Mouse (Mus musculus) CH12.LX (cell line): ENCODE measurements around the gene Xpo4. TPM values are rescaled to one million over a fixed set of nuclear protein-coding genes. Genes with fewer than 3 reads are reported as not detected.

Source experiments
- DNase-seq: peaks from one replicate; pipeline ENCODE4 v3.0.0-alpha.2; 2013; ENCODE audit errors: extremely low read depth
- H3K27ac ChIP-seq: 2 replicates; pipeline ENCODE4 v1.5.1; 2012; ENCODE audit warnings: low read depth, mild to moderate bottlenecking, control low read depth, moderate library complexity; ENCODE audit not compliant: insufficient read depth
- H3K27me3 ChIP-seq: replicated peaks from 2 replicates; pipeline ENCODE3; 2012; ENCODE audit warnings: inconsistent platforms
- H3K36me3 ChIP-seq, 2 experiments: replicated peaks in 1 of 2; 2 replicates each; pipeline versions ENCODE3 to v1.6.1; 2012; ENCODE audit warnings: inconsistent platforms in 1 of 2, low read length in 1 of 2, mild to moderate bottlenecking in 1 of 2, mixed read lengths in 1 of 2, moderate library complexity in 1 of 2; ENCODE audit not compliant: control insufficient read depth in 1 of 2, insufficient read depth in 1 of 2
- H3K4me1 ChIP-seq, 2 experiments: 2 replicates each; pipeline ENCODE4 v1.6.1; 2012; ENCODE audit warnings: inconsistent platforms in 1 of 2, moderate library complexity in 1 of 2; ENCODE audit not compliant: insufficient read depth in 2 of 2, control insufficient read depth in 1 of 2
- H3K4me2 ChIP-seq: 2 replicates; pipeline ENCODE4 v1.6.1; 2012; ENCODE audit warnings: low read depth, mild to moderate bottlenecking, control low read depth; ENCODE audit not compliant: poor library complexity, insufficient read depth, severe bottlenecking
- H3K4me3 ChIP-seq, 3 experiments: fragments of 150-350 bp in 1 of 3; sonication (generic) in 1 of 3; replicated peaks in 1 of 3; 2 replicates each; pipeline versions ENCODE3 to v1.5.1; 2011 to 2012; ENCODE audit warnings: low read depth in 2 of 3, low read length in 2 of 3, mild to moderate bottlenecking in 2 of 3, moderate library complexity in 2 of 3, control low read depth in 1 of 3, improper control_type of control experiment in 1 of 3, inconsistent platforms in 1 of 3, mixed read lengths in 1 of 3; ENCODE audit not compliant: poor library complexity in 1 of 3
- H3K79me2 ChIP-seq: replicated peaks from 2 replicates; pipeline ENCODE4 v1.6.1; 2012; ENCODE audit warnings: mild to moderate bottlenecking, moderate library complexity; ENCODE audit not compliant: control insufficient read depth, poor library complexity, insufficient read depth, severe bottlenecking; ENCODE audit errors: extremely low read depth
- H3K9ac ChIP-seq: 2 replicates; pipeline ENCODE4 v1.6.1; 2012; ENCODE audit warnings: low read depth, mild to moderate bottlenecking, control low read depth, moderate library complexity; ENCODE audit not compliant: insufficient read depth
- H3K9me3 ChIP-seq: replicated peaks from 2 replicates; pipeline ENCODE3; 2012; ENCODE audit warnings: low read length, inconsistent platforms, mixed read lengths
- E2F4 ChIP-seq: IDR thresholded peaks from 2 replicates; pipeline ENCODE4 v1.6.1; 2011; ENCODE audit warnings: low read depth, low read length, improper control_type of control experiment; ENCODE audit not compliant: insufficient replicate concordance
- EP300 ChIP-seq: IDR thresholded peaks from 2 replicates; pipeline ENCODE4 v1.6.1; 2011; ENCODE audit warnings: low read length, improper control_type of control experiment
- GABPA ChIP-seq: IDR thresholded peaks from 2 replicates; pipeline ENCODE4 v1.6.1; 2012; ENCODE audit warnings: low read depth, low read length, improper control_type of control experiment, inconsistent platforms; ENCODE audit not compliant: insufficient replicate concordance
- HCFC1 ChIP-seq: IDR thresholded peaks from 2 replicates; pipeline ENCODE4 v1.6.1; 2012; ENCODE audit warnings: low read depth, mild to moderate bottlenecking, inconsistent platforms, low read length, improper control_type of control experiment
- IRF4 ChIP-seq: IDR thresholded peaks from 2 replicates; pipeline ENCODE4 v1.6.1; 2014; ENCODE audit warnings: low read depth, mild to moderate bottlenecking, inconsistent platforms, low read length, improper control_type of control experiment
- JUN ChIP-seq: IDR thresholded peaks from 2 replicates; pipeline ENCODE4 v1.6.1; 2011; ENCODE audit warnings: low read depth, mild to moderate bottlenecking, low read length, improper control_type of control experiment, moderate library complexity; ENCODE audit not compliant: insufficient read depth
- JUND ChIP-seq: conservative IDR thresholded peaks from 2 replicates; pipeline ENCODE4 v1.6.1; 2011; ENCODE audit warnings: low read depth, low read length, improper control_type of control experiment
- MEF2A ChIP-seq: IDR thresholded peaks from 2 replicates; pipeline ENCODE4 v1.6.1; 2014; ENCODE audit warnings: low read depth, mild to moderate bottlenecking, inconsistent platforms, low read length, improper control_type of control experiment, borderline replicate concordance
- NRF1 ChIP-seq: IDR thresholded peaks from 2 replicates; pipeline ENCODE4 v1.6.1; 2014; ENCODE audit warnings: low read depth, mild to moderate bottlenecking, inconsistent platforms, low read length, improper control_type of control experiment, moderate library complexity
- POLR2A ChIP-seq: IDR thresholded peaks from 2 replicates; pipeline ENCODE4 v1.6.1; 2011; ENCODE audit warnings: low read depth, mild to moderate bottlenecking, improper control_type of control experiment, low read length
- POLR2AphosphoS2 ChIP-seq: IDR thresholded peaks from 2 replicates; pipeline ENCODE4 v1.6.1; 2011; ENCODE audit warnings: low read depth, low read length, improper control_type of control experiment
- RAD21 ChIP-seq: IDR thresholded peaks from 2 replicates; pipeline ENCODE4 v1.6.1; 2011; ENCODE audit warnings: low read depth, mild to moderate bottlenecking, low read length, improper control_type of control experiment, moderate library complexity
- SIN3A ChIP-seq: IDR thresholded peaks from 2 replicates; pipeline ENCODE4 v1.6.1; 2012; ENCODE audit warnings: low read length, improper control_type of control experiment, inconsistent platforms
- USF1 ChIP-seq: IDR thresholded peaks from 2 replicates; pipeline ENCODE4 v1.6.1; 2014; ENCODE audit warnings: low read depth, mild to moderate bottlenecking, inconsistent platforms, low read length, improper control_type of control experiment
- USF2 ChIP-seq: conservative IDR thresholded peaks from 2 replicates; pipeline ENCODE4 v1.6.1; 2011; ENCODE audit warnings: low read depth, low read length, improper control_type of control experiment
- ZKSCAN1 ChIP-seq: IDR thresholded peaks from 2 replicates; pipeline ENCODE4 v1.6.1; 2012; ENCODE audit warnings: low read depth, inconsistent platforms, low read length, improper control_type of control experiment, borderline replicate concordance
- ZMIZ1 ChIP-seq: IDR thresholded peaks from 2 replicates; pipeline ENCODE4 v1.6.1; 2012; ENCODE audit warnings: low read depth, mild to moderate bottlenecking, inconsistent platforms, low read length, improper control_type of control experiment
- dilution Hi-C: fragments of 300-500 bp; cut with MboI; formaldehyde crosslinking; loops from 2 replicates; pipeline ENCODE4 v1.14.3; 2020; ENCODE audit warnings: low sequenced_read_pairs; ENCODE audit not compliant: extremely low pct_unique_long_range_greater_than_20kb, extremely low pct_ligation_motif_present
- in situ Hi-C: fragments of 300-500 bp; cut with MboI; formaldehyde crosslinking; loops from 3 replicates; pipeline ENCODE4 v1.14.3; 2019; ENCODE audit warnings: low sequenced_read_pairs, low pct_ligation_motif_present, low pct_unique_long_range_greater_than_20kb, mixed read lengths
- polyA plus RNA-seq: library from polyadenylated mRNA; unstranded; fragments of >175 nt; gene quantifications from 2 replicates; pipeline ENCODE4 v1.2.1, GENCODE M21; 2012; ENCODE audit warnings: low read depth; ENCODE audit not compliant: insufficient read length
- total RNA-seq, 2 experiments: library from RNA; depleted of rRNA; stranded (reverse); fragments of 300-350 nt in 1 of 2; fragments of >200 nt in 1 of 2; gene quantifications; 2 replicates each; pipeline ENCODE4 v1.2.3; 2012 to 2014

Gene Xpo4
- total and polyA plus RNA-seq, 3 experiments = 30.2 to 47.3 (median 43.0) TPM

DNA sequence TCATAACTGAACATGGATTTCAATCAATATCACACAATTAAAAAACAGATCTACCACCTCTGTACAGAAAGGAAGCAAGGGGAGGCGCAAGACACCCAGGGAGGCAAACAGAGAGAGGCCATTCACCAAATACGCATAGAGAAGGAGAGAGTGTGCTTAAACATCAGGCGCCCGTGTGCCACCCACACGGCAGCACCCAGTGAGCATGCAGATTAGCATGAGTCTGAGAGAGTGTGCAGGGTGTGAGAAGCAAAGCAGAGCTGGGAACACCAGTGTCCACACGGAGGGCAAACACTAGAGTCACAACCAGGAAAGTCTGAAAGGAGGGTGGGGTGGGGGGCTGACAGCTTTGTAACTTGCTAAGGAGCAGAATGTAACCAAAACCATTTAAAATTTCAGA, 49.4 kb downstream of the Xpo4 start:
- dilution Hi-C loops (no loop called here), in situ Hi-C loops (no loop called here)
- H3K36me3 ChIP-seq = peaks cover 14 to 39% of the 10 kb centered on the region in 2 experiments
- H3K27ac ChIP-seq = no peak overlapping the region
- peaks cover 0 to 77% of the 10 kb centered on the region in 2 experiments; a peak in 3 of 4 replicates for H3K4me1 ChIP-seq
- no peaks in the 10 kb centered on the region for H3K27me3 ChIP-seq
- H3K4me3 ChIP-seq = no peak overlapping the region
- no peak for TF ChIP-seq GABPA
- TF ChIP-seq POLR2A = no peak
- TF ChIP-seq HCFC1 = no peak
- TF ChIP-seq SIN3A = no peak
- no peak for TF ChIP-seq JUND
- TF ChIP-seq NRF1 = no peak
- TF ChIP-seq USF1 = no peak
- no peak for TF ChIP-seq MEF2A
- no peak for TF ChIP-seq POLR2AphosphoS2
- TF ChIP-seq USF2 = no peak
- TF ChIP-seq EP300 = no peak
- TF ChIP-seq IRF4 = no peak
- TF ChIP-seq E2F4 = no peak
- TF ChIP-seq ZMIZ1 = no peak
- no peaks in the 10 kb centered on the region for H3K9me3 ChIP-seq
- no peak for DNase-seq
- no peak overlapping the region for H3K4me2 ChIP-seq
- peaks cover 3% of the 10 kb centered on the region for H3K79me2 ChIP-seq
- no peak overlapping the region for H3K9ac ChIP-seq

- no peak overlapping the region for H3K9ac ChIP-seq
- peaks cover 13 to 52% of the 10 kb centered on the region in 2 experiments for H3K36me3 ChIP-seq
- H3K27me3 ChIP-seq = no peaks in the 10 kb centered on the region
- H3K9me3 ChIP-seq = no peaks in the 10 kb centered on the region
- peaks cover 6% of the 10 kb centered on the region; the same call in 1 of the 2 replicates for H3K79me2 ChIP-seq
- no peak overlapping the region for H3K4me3 ChIP-seq
- no peak for TF ChIP-seq MEF2A
- no peak for TF ChIP-seq ZKSCAN1
- no peak for TF ChIP-seq JUN
- TF ChIP-seq RAD21 = no peak
- peak; percentile 13 for DNase-seq
- in situ Hi-C loops = no loop called here
- peaks cover 0 to 56% of the 10 kb centered on the region in 2 experiments; a peak in 3 of 4 replicates for H3K4me1 ChIP-seq
- no peak overlapping the region for H3K4me2 ChIP-seq
- dilution Hi-C loops = no loop called here
- peak overlapping the region; percentile 46 for H3K27ac ChIP-seq
Measured at GRCm38 (mm10) chr14:57611034-57611433, 54.2 kb downstream of the Xpo4 start.
